Mouse (Mus musculus): ENCODE measurements around the gene Wdr72. TPM values are rescaled to one million over a fixed set of nuclear protein-coding genes. Genes with fewer than 3 reads are reported as not detected.

Gene Wdr72
- polyA plus RNA-seq, 1 experiment: not detected

DNA sequence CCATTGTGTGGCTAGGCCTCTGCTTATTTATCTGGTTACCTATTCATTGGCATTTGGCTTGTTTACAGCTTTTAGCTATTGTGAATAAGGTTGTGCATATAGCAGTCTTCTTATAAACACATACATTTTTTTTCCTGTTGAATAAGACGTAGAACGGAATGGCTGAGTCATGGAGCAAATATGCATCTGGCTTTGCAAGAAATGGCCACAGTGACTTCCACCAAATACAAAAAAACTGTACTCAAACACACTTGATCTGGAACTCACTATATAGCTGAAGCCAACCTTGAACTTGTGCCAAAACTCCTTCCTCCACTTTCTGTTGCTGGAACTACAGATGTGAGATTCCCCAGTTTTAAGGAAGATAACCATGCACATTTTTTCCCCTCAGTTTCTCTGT is 23.9 kb downstream of the Wdr72 start:
- Histone ChIP-seq H3ac (ENCODE audit: control insufficient read depth, insufficient read length, low read depth) (no peak overlapping the region), H3K36me3 (ENCODE audit: control insufficient read depth, insufficient read depth) (no peaks in the 10 kb centered on the region), H3K79me3 (ENCODE audit: low read depth) (no peaks in the 10 kb centered on the region), H3K27me3 (ENCODE audit: control insufficient read depth, insufficient read depth, insufficient read length) (no peaks in the 10 kb centered on the region), H3K4me3 (ENCODE audit: insufficient read depth, poor library complexity, severe bottlenecking) (no peak overlapping the region), H3K79me2 (ENCODE audit: control insufficient read depth, insufficient read depth) (no peaks in the 10 kb centered on the region)
- TF ChIP-seq CEBPB (IDR thresholded peaks at IDR 0.05; ENCODE audit: low read depth): no peak
- no peak for TF ChIP-seq FOSL1 (IDR thresholded peaks at IDR 0.05; ENCODE audit: insufficient read depth, low read length, poor library complexity, severe bottlenecking)
- TF ChIP-seq CTCF (IDR thresholded peaks at IDR 0.05; ENCODE audit: control insufficient read depth, insufficient read depth, insufficient read length): no peak
- no peak for TF ChIP-seq USF1 (IDR thresholded peaks at IDR 0.05; ENCODE audit: low read depth)
- no peak for TF ChIP-seq MYOG (IDR thresholded peaks at IDR 0.05; ENCODE audit: control insufficient read depth, extremely low read depth, insufficient read length)
- no peak for TF ChIP-seq MYOD1 (IDR thresholded peaks at IDR 0.05; ENCODE audit: control insufficient read depth, insufficient read length, low read depth)
- TF ChIP-seq MAX (IDR thresholded peaks at IDR 0.05): no peak

DNA sequence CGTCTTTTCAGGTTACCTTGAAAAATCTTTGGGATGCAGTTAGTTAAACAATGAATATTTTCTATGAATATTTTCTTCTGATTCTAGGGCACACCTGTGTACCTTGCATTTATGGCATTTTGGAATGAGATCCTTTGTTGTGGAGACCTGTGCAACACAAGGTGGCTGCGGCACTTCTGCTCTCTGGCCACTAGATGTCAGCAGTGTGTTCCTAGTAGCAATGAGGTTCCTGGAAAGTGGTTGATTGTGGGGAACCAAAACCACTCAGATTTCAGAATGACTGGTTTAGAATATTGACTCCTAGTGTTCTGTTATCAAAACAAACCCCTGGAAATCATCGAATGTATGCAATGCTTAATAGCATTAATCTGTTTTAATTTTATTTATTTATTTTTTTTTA is 31.7 kb downstream of the Wdr72 start:
- Histone ChIP-seq H3ac (ENCODE audit: control insufficient read depth, insufficient read length, low read depth) (no peak overlapping the region), H3K79me3 (ENCODE audit: low read depth) (no peaks in the 10 kb centered on the region), H3K36me3 (ENCODE audit: control insufficient read depth, insufficient read depth) (no peaks in the 10 kb centered on the region), H3K27me3 (ENCODE audit: control insufficient read depth, insufficient read depth, insufficient read length) (no peaks in the 10 kb centered on the region), H3K79me2 (ENCODE audit: control insufficient read depth, insufficient read depth) (no peaks in the 10 kb centered on the region), H3K4me3 (ENCODE audit: insufficient read depth, poor library complexity, severe bottlenecking) (no peak overlapping the region)
- TF ChIP-seq USF1 (IDR thresholded peaks at IDR 0.05; ENCODE audit: low read depth) (no peak), CTCF (IDR thresholded peaks at IDR 0.05; ENCODE audit: control insufficient read depth, insufficient read depth, insufficient read length) (peak; percentile 73), MYOG (IDR thresholded peaks at IDR 0.05; ENCODE audit: control insufficient read depth, extremely low read depth, insufficient read length) (no peak), MYOD1 (IDR thresholded peaks at IDR 0.05; ENCODE audit: control insufficient read depth, insufficient read length, low read depth) (no peak), FOSL1 (IDR thresholded peaks at IDR 0.05; ENCODE audit: insufficient read depth, low read length, poor library complexity, severe bottlenecking) (no peak), MAX (IDR thresholded peaks at IDR 0.05) (no peak)

DNA sequence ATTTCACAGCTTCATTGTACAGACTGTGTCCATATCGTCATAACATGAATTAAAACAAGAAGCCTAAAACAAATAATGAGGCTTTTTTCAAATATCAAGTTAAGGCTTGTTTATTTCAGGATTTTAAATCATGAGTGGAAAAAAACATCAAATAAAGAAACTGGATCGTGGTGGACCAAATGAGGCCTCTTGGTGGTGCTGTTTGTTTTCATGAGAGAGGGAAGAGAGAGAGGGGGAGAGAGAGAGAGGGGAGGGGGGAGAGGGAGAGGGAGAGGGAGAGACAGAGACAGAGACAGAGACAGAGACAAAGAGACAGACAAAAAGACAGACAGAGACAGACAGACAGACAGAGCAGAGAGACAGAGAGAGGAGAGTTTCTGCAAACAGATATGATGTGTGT is 32.5 kb downstream of the Wdr72 start:
- no peaks in the 10 kb centered on the region for H3K27me3 ChIP-seq (ENCODE audit: control insufficient read depth, insufficient read depth, insufficient read length)
- no peak overlapping the region for H3K4me3 ChIP-seq (ENCODE audit: insufficient read depth, poor library complexity, severe bottlenecking)
- H3ac ChIP-seq (ENCODE audit: control insufficient read depth, insufficient read length, low read depth): no peak overlapping the region
- no peaks in the 10 kb centered on the region for H3K36me3 ChIP-seq (ENCODE audit: control insufficient read depth, insufficient read depth)
- no peaks in the 10 kb centered on the region for H3K79me2 ChIP-seq (ENCODE audit: control insufficient read depth, insufficient read depth)
- TF ChIP-seq USF1 (IDR thresholded peaks at IDR 0.05; ENCODE audit: low read depth): no peak
- no peak for TF ChIP-seq CEBPB (IDR thresholded peaks at IDR 0.05; ENCODE audit: low read depth)
- TF ChIP-seq MAX (IDR thresholded peaks at IDR 0.05): no peak
- no peak for TF ChIP-seq FOSL1 (IDR thresholded peaks at IDR 0.05; ENCODE audit: insufficient read depth, low read length, poor library complexity, severe bottlenecking)
- no peak for TF ChIP-seq MYOD1 (IDR thresholded peaks at IDR 0.05; ENCODE audit: control insufficient read depth, insufficient read length, low read depth)
- TF ChIP-seq CTCF (IDR thresholded peaks at IDR 0.05; ENCODE audit: control insufficient read depth, insufficient read depth, insufficient read length): no peak
- TF ChIP-seq MYOG (IDR thresholded peaks at IDR 0.05; ENCODE audit: control insufficient read depth, extremely low read depth, insufficient read length): no peak
- H3K79me3 ChIP-seq (ENCODE audit: low read depth): no peaks in the 10 kb centered on the region

DNA sequence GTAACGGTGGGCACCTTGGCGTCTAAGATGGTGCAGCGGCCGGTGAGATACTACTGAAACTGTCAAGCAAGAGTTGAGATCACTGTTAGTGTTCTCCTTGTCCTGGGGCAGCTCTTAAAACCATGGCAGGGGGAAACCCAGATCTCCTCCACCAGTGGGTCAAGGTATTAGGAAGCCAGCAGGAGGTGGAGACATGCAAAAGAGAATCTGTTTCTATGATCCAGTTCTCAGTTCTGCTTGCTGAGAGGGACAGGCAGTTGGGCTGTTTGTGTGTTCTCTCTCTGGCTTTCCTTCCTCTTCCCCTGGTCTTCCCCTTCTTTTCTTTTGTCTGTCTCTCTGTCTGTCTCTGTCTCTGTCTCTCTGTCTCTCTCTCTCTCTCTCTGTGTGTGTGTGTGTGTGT is 35.0 kb downstream of the Wdr72 start:
- H3ac ChIP-seq (ENCODE audit: control insufficient read depth, insufficient read length, low read depth): no peak overlapping the region
- no peaks in the 10 kb centered on the region for H3K79me2 ChIP-seq (ENCODE audit: control insufficient read depth, insufficient read depth)
- no peaks in the 10 kb centered on the region for H3K36me3 ChIP-seq (ENCODE audit: control insufficient read depth, insufficient read depth)
- peaks cover 3% of the 10 kb centered on the region for H3K27me3 ChIP-seq (ENCODE audit: control insufficient read depth, insufficient read depth, insufficient read length)
- TF ChIP-seq MYOG (IDR thresholded peaks at IDR 0.05; ENCODE audit: control insufficient read depth, extremely low read depth, insufficient read length) (no peak), MYOD1 (IDR thresholded peaks at IDR 0.05; ENCODE audit: control insufficient read depth, insufficient read length, low read depth) (no peak), MAX (IDR thresholded peaks at IDR 0.05) (no peak), USF1 (IDR thresholded peaks at IDR 0.05; ENCODE audit: low read depth) (no peak), CEBPB (IDR thresholded peaks at IDR 0.05; ENCODE audit: low read depth) (no peak), CTCF (IDR thresholded peaks at IDR 0.05; ENCODE audit: control insufficient read depth, insufficient read depth, insufficient read length) (no peak), FOSL1 (IDR thresholded peaks at IDR 0.05; ENCODE audit: insufficient read depth, low read length, poor library complexity, severe bottlenecking) (no peak)
- H3K79me3 ChIP-seq (ENCODE audit: low read depth): no peaks in the 10 kb centered on the region
- no peak overlapping the region for H3K4me3 ChIP-seq (ENCODE audit: insufficient read depth, poor library complexity, severe bottlenecking)

DNA sequence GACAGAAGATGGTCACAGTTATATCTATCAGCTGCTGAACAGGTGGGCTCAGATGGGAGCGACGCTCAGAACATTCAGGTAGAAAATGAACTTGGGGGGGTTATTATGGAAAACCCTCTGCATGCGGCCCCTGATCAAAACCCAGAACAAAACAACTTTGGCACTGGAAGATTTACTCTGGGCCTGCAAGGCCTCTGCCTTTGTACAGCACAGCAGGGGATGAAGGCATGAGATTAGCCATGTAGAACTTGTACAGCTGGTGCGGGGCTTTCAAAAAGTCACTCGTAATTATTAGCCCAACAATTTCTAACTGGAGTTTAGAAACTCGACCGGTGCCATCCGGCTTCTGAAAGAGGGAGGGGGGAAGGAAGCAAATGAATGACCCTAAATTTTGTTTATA is 38.1 kb downstream of the Wdr72 start:
- no peaks in the 10 kb centered on the region for H3K79me3 ChIP-seq (ENCODE audit: low read depth)
- no peak overlapping the region for H3ac ChIP-seq (ENCODE audit: control insufficient read depth, insufficient read length, low read depth)
- TF ChIP-seq MYOD1 (IDR thresholded peaks at IDR 0.05; ENCODE audit: control insufficient read depth, insufficient read length, low read depth) (no peak), CTCF (IDR thresholded peaks at IDR 0.05; ENCODE audit: control insufficient read depth, insufficient read depth, insufficient read length) (no peak), FOSL1 (IDR thresholded peaks at IDR 0.05; ENCODE audit: insufficient read depth, low read length, poor library complexity, severe bottlenecking) (no peak), MAX (IDR thresholded peaks at IDR 0.05) (no peak), MYOG (IDR thresholded peaks at IDR 0.05; ENCODE audit: control insufficient read depth, extremely low read depth, insufficient read length) (no peak), CEBPB (IDR thresholded peaks at IDR 0.05; ENCODE audit: low read depth) (no peak), USF1 (IDR thresholded peaks at IDR 0.05; ENCODE audit: low read depth) (no peak)
- H3K79me2 ChIP-seq (ENCODE audit: control insufficient read depth, insufficient read depth): no peaks in the 10 kb centered on the region
- no peaks in the 10 kb centered on the region for H3K36me3 ChIP-seq (ENCODE audit: control insufficient read depth, insufficient read depth)
- H3K27me3 ChIP-seq (ENCODE audit: control insufficient read depth, insufficient read depth, insufficient read length): peaks cover 3% of the 10 kb centered on the region
- H3K4me3 ChIP-seq (ENCODE audit: insufficient read depth, poor library complexity, severe bottlenecking): no peak overlapping the region

Data from C2C12 (cell line).